Mouse (Mus musculus) testis, postnatal 10 days (tissue): ENCODE data around the gene Psmb7.

Source experiments
- DNase-seq: peaks from one replicate; pipeline ENCODE4 v3.0.0; 2021; ENCODE audit warnings: low spot score

Psmb7 gene

DNA sequence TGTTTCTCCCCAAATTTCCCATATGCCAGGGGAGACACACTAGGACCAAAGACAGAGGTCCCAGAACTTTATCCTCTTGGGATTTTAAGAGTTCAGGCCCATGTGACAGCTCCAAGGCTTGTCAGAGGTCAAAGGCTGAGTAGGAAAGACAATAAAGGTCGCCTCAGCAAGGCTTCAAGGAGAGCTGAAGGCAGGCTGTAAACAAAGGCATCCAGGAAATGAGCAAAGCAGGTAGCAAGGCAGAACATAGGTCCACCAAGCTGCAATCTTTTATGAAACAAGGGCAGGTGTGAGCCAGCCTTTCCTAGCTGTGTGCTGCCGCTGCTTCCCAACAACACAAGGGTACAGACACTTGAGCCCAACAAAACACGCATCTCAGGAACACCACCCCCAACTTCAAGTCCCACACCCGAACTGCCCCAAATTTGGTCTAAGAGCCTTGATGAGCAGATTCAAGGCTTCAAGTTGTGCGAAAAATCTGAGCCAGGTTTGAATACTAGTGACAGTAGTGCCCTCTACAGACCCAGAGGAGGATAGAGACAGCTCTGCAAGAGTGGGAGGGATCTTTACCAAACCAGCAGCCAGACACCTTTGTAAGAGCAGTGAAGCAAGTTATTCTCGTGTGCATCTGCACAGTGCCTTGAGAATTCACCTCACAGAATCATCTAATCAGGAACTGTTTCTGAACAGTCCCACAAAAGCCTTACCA, 52.0 kb downstream of the Psmb7 start:
- no peak for DNase-seq

- no peak for DNase-seq
Measured at GRCm38 (mm10) chr2:38586733-38587132, 57.2 kb downstream of the Psmb7 start.

DNA sequence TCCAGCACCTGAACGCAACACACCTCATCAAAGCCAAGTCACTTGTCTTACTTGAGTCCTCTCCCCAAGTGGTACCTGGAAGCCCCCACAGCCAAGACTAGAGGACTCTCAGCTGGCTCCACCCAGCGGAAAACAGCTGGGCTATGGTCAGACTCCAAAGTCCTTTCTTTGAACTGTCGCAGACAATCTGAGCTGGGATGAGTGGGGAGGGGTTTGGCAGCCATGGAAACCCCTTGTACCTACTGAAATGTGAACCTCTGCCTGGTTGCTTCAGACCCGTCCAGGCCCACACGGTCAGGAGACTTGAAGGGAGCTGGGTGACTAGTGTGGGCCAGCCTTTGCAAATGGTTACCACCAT, 58.5 kb downstream of the Psmb7 start:
- no peak for DNase-seq

DNA sequence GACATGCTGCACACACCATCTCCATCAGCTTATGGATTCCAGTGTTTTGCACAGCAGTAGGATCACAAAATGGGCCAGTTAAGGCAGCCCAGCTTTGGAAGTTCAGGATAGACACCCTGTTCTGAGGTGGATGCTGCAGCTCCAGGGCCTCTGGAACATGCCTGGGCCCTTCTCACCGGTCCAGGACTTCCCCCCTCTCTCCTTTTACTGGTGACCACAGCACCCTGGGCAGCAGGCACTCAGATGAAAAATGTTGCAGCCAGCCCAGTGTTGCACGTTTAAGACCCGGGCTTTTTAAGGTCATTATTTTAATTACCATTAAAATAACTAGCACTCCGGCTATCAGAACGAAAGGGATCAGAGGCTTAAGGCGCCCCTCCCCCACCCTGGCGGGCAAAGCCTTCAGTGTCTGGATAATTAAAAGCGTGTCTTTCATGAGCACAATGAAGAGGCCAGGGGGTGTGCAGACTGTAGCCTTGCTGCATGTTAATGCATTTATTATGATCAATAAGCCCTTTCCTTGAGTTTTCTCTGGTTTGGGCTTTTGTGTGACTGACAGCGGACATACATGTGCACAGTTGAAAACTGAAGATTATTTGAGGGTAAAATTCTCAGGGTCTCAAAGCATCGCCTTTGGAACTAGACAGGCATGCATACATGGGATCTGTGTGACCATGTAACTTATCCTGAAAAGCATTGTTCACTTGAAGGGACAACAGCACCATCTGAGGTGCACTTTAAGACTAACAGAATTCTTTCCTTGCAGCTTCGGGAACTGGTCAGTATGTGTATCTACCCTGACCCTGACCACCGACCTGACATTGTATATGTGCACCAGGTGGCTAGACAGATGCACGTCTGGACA, 59.1 kb downstream of the Psmb7 start:
- DNase-seq, result no peak

DNA sequence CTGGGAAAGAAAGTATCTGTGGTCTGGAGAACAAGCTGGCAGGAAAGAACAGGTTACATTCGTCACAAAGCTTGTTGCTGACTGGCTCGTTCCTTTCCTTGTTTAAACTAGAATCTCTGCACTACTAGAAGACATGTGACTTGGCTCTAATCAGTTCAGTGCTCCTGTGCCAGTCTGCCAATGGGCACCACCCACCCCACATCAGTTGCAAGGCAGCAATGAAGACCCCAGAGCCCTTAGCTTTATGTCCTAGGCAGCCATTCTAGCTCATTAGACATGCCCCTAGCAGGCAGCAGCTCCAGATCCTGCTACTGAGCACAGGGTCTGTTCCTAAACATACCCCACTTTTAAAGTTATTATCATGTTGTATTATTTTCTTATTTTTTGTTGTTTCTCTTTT, 59.9 kb downstream of the Psmb7 start:
- DNase-seq, result no peak

DNA sequence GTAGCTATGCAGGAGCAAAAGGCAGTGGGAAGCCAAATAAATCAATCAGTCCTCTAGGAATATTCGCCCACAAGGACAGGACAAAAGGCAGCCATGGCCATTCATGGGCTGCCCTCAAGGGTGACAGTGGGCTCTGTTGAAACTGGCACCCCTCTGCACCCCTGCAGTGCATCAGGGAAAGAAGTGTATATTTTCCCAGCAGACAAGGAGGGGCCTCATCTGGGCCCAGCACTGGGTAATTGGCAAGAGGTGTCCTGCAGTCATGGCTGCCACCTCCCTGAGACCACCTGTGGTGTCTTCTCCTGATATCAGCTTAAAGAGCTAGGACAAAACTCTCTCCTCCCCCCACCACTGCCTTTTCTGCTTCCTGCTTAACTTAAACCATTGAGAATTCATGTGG, 64.4 kb downstream of the Psmb7 start:
- no peak for DNase-seq

DNA sequence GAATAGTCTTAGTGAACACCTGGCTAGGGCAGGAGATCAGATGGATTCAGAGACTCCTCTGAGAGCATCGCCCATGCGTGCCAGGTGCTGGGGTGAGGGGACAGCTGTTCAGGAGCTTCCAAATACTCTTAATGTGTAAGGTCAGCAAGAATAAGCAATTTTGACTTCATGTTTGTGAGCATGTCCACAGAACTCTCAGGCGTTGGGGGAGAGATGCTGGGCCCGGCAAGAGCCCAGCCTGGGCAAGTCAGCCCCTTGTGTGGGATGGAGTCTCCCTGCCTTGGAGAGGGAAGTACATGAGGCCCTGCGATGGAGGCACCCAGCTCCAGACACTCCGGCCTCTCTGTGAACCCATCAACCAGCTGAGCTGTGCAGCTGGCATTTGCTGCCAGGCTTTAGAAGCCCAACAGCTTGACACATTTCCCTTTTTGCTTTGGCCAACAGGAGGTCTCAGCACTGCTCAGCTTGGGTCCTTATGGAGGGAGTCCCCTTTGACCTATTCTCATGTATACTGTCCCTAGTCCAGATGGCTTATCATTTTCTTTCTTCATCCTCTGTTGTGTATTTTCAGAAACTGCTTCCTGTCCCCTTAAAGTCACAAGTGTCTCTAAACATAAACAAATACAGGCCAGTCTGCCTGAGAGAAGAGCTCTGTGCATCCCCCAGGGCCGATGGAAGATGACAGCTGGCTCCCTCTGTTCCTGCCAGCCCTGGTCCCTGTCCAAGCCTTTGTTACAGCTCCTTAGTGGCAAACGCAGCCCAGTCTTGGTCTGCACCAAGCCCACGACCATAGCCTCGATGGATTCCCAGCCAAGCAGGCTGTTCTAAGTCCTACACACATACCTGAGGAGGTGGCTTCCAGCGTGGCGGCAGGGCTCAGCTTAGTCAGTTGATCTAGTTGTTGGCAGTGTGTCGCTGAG, 65.0 kb downstream of the Psmb7 start:
- DNase-seq, result no peak

- no peak for DNase-seq
Measured at GRCm38 (mm10) chr2:38574697-38575096, 69.2 kb downstream of the Psmb7 start.

DNA sequence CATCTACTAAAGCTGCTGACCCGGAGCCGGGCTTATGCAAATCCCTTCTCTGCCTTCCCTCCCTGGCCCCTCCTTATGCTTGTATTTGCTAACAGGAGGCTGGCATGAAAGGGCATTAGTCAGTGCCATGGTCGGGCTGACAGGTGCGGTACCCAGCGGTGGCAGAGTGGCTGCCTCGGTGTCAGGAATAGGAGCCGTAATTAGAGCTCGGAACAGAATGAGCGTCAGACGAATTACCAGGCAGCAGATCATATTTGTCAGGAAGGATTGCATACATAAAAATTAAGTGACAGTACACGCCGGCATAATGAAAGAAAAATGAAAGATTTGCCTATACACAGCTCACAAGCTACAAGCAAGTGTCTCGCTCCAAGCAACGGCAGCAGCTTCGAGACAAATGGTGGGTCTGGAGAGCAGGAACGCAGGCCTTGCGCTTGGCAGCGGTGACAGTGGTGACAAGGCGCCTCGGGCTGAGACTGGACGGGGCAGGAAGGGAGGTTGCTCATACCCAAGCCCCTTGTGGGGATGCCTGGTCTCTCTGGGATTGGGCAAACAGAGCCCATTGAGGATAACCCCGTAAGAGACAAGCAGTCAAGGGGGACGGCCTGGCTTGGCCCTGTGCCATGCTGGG, 71.8 kb downstream of the Psmb7 start:
- DNase-seq, result no peak

DNA sequence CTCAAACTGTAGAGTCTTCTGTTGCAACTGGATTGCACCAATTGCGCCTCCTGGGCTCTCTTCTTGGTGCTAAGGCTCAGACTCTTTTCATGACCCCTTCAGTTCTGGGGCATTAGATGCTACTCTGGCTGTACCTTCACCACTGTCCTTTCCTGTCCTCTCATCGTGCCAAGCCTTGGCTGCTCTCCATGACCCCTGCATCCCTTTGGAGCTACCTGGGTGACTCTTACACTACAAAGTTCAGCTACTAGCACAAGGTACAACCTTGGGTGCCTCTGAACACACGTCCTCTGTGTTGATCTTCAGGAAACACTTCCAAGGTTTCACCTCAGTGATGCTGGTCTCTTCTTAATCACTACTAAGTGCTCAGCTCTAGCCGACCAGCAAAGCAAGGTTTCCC, 81.3 kb downstream of the Psmb7 start:
- DNase-seq, result no peak

GRCm38 (mm10) chr2:38560296-38561227, 83.3 kb downstream of the Psmb7 start:
- DNase-seq, result peak; percentile 53

DNA sequence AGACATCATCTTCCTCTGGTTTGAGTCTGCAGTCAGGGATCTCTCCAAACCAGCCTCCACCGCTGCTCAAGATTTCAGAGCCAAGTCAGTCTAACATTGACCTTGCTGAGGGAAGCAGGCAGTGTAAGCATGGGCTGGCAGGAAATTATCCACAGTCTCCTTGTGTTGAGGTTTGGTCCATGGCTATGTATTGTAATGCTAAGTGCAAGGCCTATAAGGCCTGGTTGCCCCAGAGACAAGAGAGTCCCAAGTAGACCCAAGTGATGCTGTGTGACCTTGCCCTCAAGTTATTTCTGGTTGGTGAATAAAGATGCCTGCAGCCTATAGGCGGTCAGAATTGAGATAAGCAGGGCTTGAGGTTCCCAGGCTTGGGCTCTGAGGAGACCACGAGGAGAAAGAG, 87.2 kb downstream of the Psmb7 start:
- no peak for DNase-seq

DNA sequence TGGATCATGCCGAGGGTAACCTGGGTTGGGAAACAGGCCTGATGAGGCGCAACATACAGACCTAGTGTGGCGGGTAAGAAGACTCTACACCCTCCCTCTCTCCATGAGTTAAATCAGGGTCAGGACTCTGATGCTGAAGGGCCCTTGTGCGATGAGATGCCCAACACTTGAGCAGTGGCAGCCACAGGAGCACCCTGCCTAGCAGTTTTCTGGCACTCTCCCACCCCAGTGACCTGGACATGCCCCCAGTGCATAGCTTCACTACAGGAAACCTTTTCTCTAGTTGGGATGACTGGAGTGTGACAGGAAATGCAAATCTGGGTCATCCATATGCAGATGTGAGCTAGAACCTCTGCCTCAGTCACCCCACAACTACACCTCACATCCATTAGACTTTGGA, 88.2 kb downstream of the Psmb7 start:
- DNase-seq, result no peak

GRCm38 (mm10) chr2:38554226-38554995, 89.5 kb downstream of the Psmb7 start:
- DNase-seq, result no peak

- no peak for DNase-seq
Measured at GRCm38 (mm10) chr2:38552004-38552443, 91.9 kb downstream of the Psmb7 start.

GRCm38 (mm10) chr2:38547793-38548517, 95.9 kb downstream of the Psmb7 start:
- DNase-seq, result no peak

- no peak for DNase-seq
Measured at GRCm38 (mm10) chr2:38546748-38547147, 97.1 kb downstream of the Psmb7 start.

DNA sequence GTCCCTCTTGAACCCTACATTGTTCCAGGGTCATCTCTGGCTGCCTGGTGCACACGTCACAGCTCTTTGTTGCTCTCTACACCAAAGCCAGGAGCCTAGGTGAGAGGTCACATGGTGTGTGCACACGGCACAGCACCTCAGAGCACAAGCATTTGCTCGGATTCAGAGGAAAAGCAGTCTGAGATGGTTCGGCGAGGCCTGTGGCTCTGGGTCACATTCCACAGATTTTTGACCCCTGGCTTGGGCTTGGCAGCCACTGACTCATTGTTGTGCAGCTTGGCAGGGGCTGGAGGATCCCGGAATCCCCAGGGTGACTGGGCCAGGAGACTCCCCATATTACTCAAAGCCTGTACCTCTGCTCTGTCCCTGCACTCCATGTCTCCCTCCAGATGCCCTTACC, 97.7 kb downstream of the Psmb7 start:
- peak; percentile 53 for DNase-seq

GRCm38 (mm10) chr2:38545706-38546105, 98.2 kb downstream of the Psmb7 start:
- no peak for DNase-seq
